Mouse (Mus musculus) heart, adult 2 months (tissue): ENCODE data around the gene Syn3.

Experiments
- CTCF ChIP-seq: fragments of 200-600 bp; IDR thresholded peaks from 2 replicates; pipeline ENCODE4 v1.8.1; 2022; ENCODE audit warnings: antibody characterized with exemption, mild to moderate bottlenecking, moderate library complexity
- EP300 ChIP-seq: fragments of 200-500 bp; IDR thresholded peaks from 2 replicates; pipeline ENCODE4 v1.6.1; 2011; ENCODE audit warnings: low read depth, low read length, control low read depth; ENCODE audit not compliant: insufficient read depth
- POLR2A ChIP-seq: fragments of 200-500 bp; IDR thresholded peaks from 2 replicates; pipeline ENCODE4 v1.6.1; 2011; ENCODE audit warnings: mild to moderate bottlenecking, low read depth, low read length, control low read depth; ENCODE audit not compliant: insufficient read depth

GRCm38 (mm10) chr10:86022474-86022816 lies 476.3 kb downstream of the Syn3 start:
- TF ChIP-seq EP300 (no peak), CTCF (no peak), POLR2A (no peak)
